Mouse (Mus musculus) thymus, adult 2 months (tissue): ENCODE data around the gene Dapk2.

Experiments used
- CTCF ChIP-seq: fragments of 200-500 bp; IDR thresholded peaks from 2 replicates; pipeline ENCODE4 v1.5.1; 2012; ENCODE audit warnings: mild to moderate bottlenecking, control low read depth, low read length, moderate library complexity, borderline replicate concordance; ENCODE audit not compliant: control insufficient read depth, poor library complexity, insufficient read depth; ENCODE audit errors: extremely low read depth
- POLR2A ChIP-seq: fragments of 200-500 bp; IDR thresholded peaks from 2 replicates; pipeline ENCODE4 v1.6.1; 2012; ENCODE audit warnings: mild to moderate bottlenecking, low read length, control low read depth, moderate library complexity; ENCODE audit not compliant: control insufficient read depth, poor library complexity, insufficient read depth; ENCODE audit errors: extremely low read depth

DNA sequence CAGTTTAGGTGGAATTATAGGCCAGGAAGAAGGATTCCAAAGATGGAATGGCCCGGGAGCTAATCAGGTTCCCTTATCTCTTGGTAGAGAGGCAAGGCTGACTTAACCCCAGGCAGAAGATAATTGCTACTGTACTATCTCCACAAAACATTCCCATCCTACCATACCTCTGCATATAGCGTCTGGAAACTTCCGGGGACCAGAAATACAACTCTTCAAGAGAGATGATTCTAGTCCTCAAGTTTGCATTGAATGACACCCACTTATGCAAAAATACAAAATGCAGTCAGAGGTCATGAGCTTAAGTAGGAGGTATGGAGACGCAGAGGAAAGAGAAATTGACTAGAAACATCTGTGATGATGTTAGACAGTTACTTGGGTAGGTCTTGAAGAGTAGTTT is 30.1 kb upstream of the Dapk2 start:
- TF ChIP-seq CTCF (no peak), POLR2A (no peak)
